Mouse (Mus musculus) stomach, postnatal 0 days (tissue): ENCODE results near the gene Sox11. TPM values are rescaled to one million over a fixed set of nuclear protein-coding genes. Genes with fewer than 3 reads are reported as not detected.

ENCODE experiments used
- ATAC-seq: fragments of 200-750 bp; cut with Nextera tagmentation; 2 replicates; pipeline ENCODE4 v1.8.0; 2017; ENCODE audit not compliant: low FRiP score, low TSS enrichment
- DNase-seq: peaks from one replicate; pipeline ENCODE4 v3.0.0-alpha.2; 2016; ENCODE audit warnings: low spot score
- H3K27ac ChIP-seq: fragments of 300-500 bp; sonication (generic); replicated peaks from 2 replicates; pipeline ENCODE4 v1.5.1; 2014; ENCODE audit warnings: mild to moderate bottlenecking, control low read depth
- H3K27me3 ChIP-seq: fragments of 300-500 bp; sonication (generic); 2 replicates; pipeline ENCODE4 v1.6.1; 2014; ENCODE audit warnings: low read length; ENCODE audit not compliant: control insufficient read depth, insufficient read depth
- H3K36me3 ChIP-seq: fragments of 300-500 bp; sonication (generic); 2 replicates; pipeline ENCODE4 v1.6.1; 2014; ENCODE audit warnings: low read length, mixed read lengths; ENCODE audit not compliant: control insufficient read depth, insufficient read depth
- H3K4me1 ChIP-seq: fragments of 300-500 bp; sonication (generic); replicated peaks from 2 replicates; pipeline ENCODE4 v1.6.1; 2014; ENCODE audit warnings: antibody characterized with exemption; ENCODE audit not compliant: control insufficient read depth, insufficient read depth
- H3K4me2 ChIP-seq: fragments of 300-500 bp; sonication (generic); replicated peaks from 2 replicates; pipeline ENCODE4 v1.6.1; 2014; ENCODE audit warnings: low read depth, mild to moderate bottlenecking, control low read depth, moderate library complexity
- H3K4me3 ChIP-seq: fragments of 300-500 bp; sonication (generic); 2 replicates; pipeline ENCODE4 v1.5.1; 2014; ENCODE audit warnings: low read depth, low read length, control low read depth
- H3K9ac ChIP-seq: fragments of 300-500 bp; sonication (generic); 2 replicates; pipeline ENCODE4 v1.6.1; 2014; ENCODE audit warnings: mild to moderate bottlenecking, low read length, control low read depth, mixed read lengths
- H3K9me3 ChIP-seq: fragments of 300-500 bp; sonication (generic); 2 replicates; pipeline ENCODE4 v1.6.1; 2016; ENCODE audit warnings: low read length; ENCODE audit not compliant: control insufficient read depth
- CTCF ChIP-seq: IDR thresholded peaks from 2 replicates; pipeline ENCODE4 v1.5.1; 2016; ENCODE audit warnings: antibody characterized with exemption, low read depth, mild to moderate bottlenecking, moderate library complexity
- EP300 ChIP-seq: optimal IDR thresholded peaks from 2 replicates; pipeline ENCODE3; 2016; ENCODE audit warnings: antibody characterized with exemption
- WGBS: fragments of 180-500 bp; shearing (Covaris S2); extraction: QIAGEN DNeasy Blood & Tissue Kit; methylation state at CpG from one replicate; pipeline ENCODE4 v1.1.7; 2014; 5-methylcytosine and 5-hydroxymethylcytosine counted together
- polyA plus RNA-seq: library from polyadenylated mRNA; unstranded; fragments of >200 nt; fragmentation: Nextera tagmentation; extraction: Ambion mirVana; gene quantifications from 2 replicates; pipeline ENCODE4 v1.2.1, GENCODE M21; 2015

Gene Sox11
- polyA plus RNA-seq, 1 experiment from 2014 or later: 3.3 TPM

DNA sequence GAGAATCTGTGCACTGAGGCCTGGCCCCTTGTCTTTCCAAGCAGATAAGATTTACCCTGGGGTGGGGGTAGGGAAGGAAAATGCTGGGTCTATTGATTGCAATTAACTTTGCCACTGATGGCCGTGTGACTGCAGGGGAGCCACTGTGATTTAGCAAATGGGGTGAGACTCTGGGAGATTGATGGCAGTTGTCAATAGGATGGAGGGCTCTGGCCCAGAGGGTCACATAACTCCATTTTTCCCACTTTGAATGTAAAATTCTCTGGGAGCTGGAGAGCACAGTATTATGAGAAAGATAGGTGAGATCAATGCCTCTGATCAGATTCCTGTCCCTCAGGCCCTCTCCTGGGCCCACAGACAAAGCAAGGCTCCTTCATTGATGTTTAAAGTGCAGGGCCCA lies 49.2 kb downstream of the Sox11 start:
- TF ChIP-seq EP300 (no peak), CTCF (no peak)
- H3K27me3 ChIP-seq: no peaks in the 10 kb centered on the region
- no peak overlapping the region for H3K9ac ChIP-seq
- H3K4me2 ChIP-seq: no peak overlapping the region
- no peak for DNase-seq
- no peak overlapping the region for H3K4me3 ChIP-seq
- no peaks in the 10 kb centered on the region for H3K9me3 ChIP-seq
- no peak overlapping the region for H3K27ac ChIP-seq
- no peaks in the 10 kb centered on the region for H3K36me3 ChIP-seq
- no peaks in the 10 kb centered on the region for H3K4me1 ChIP-seq
- no peak for ATAC-seq
- WGBS: 76% methylated on average over 1 of the region's 1 CpGs
